11 mouse cellular contexts compared by ENCODE assay signal in the genomic region with DNA sequence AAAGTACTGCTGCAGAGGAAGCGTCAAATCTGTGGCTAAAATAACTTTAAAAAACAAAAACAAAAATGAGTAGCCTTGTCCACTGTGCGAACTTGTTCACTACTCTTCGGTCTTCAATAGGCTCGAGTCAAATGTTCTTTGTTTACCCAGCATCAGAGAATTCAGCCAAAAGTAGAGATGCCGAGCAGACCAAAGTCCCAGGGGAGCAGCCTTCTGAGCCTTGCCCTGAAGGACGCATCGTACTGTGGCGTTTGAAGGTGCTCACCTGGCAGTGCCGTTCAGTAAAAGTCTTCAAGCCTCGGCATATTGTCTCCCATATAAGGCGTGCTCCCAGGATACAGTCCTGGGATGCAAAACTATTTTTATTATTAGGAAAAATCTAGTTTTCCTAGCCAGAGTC. TPM values are rescaled to one million over a fixed set of nuclear protein-coding genes. Genes with fewer than 3 reads are reported as not detected.
A peak's percentile ranks its signal among the peaks of the same experiment; 100 is the strongest.
DNase-seq lines count a peak whose midpoint lies in the region; ATAC-seq and TF ChIP-seq lines count a peak whose summit lies in the region.
"Had no signal": no experiment of that assay in that cellular context is flagged by ENCODE, and none has a peak within 500 bp of the region (broad histone marks: within the 10 kb centered on the region; RNA-seq: fewer than 3 reads in every experiment).

No protein-coding gene starts in this region.

- 59% methylated on average over 11 of the region's 11 CpGs for WGBS in heart, embryonic 13.5 days
- 30% methylated on average over 11 of the region's 11 CpGs for WGBS in heart, adult 2 months
- 35% methylated on average over 11 of the region's 11 CpGs for WGBS in lung, embryonic 16.5 days
- 40% methylated on average over 11 of the region's 11 CpGs for WGBS in hindbrain, embryonic 13.5 days

- no peaks in the 10 kb centered on the region for H3K9me3 ChIP-seq in heart, embryonic 13.5 days
- H3K9me3 ChIP-seq in lung, embryonic 16.5 days (ENCODE audit: control insufficient read depth, low read length) = no peaks in the 10 kb centered on the region
- H3K9me3 ChIP-seq in hindbrain, embryonic 13.5 days = no peaks in the 10 kb centered on the region

- TF ChIP-seq CTCF in heart, adult 2 months (IDR thresholded peaks at IDR 0.05) = no peak

- H3K4me1 ChIP-seq in heart, embryonic 13.5 days = peaks cover 59% of the 10 kb centered on the region
- peaks cover 7% of the 10 kb centered on the region for H3K4me1 ChIP-seq in heart, adult 2 months (ENCODE audit: control insufficient read depth, insufficient read depth, low read length)
- H3K4me1 ChIP-seq in lung, embryonic 16.5 days (replicated peaks; ENCODE audit: control insufficient read depth, insufficient read depth, low read length) = peaks cover 44% of the 10 kb centered on the region
- H3K4me1 ChIP-seq in hindbrain, embryonic 13.5 days (replicated peaks) = peaks cover 54% of the 10 kb centered on the region

- 0 out of 2 replicates have a peak overlapping the region, but pooled peaks have one; percentile 28 for H3K27ac ChIP-seq in heart, embryonic 13.5 days (replicated peaks)
- no peak overlapping the region; the same call in 1 of the 2 replicates for H3K27ac ChIP-seq in heart, adult 2 months
- H3K27ac ChIP-seq in lung, embryonic 16.5 days (ENCODE audit: low read length) = peak overlapping the region; percentile 54; the same call in 1 of the 2 replicates
- H3K27ac ChIP-seq in hindbrain, embryonic 13.5 days = no peak overlapping the region; the same call in 1 of the 2 replicates
- H3K27ac ChIP-seq: macrophage had no signal

- no peaks in the 10 kb centered on the region for H3K36me3 ChIP-seq in heart, embryonic 13.5 days
- H3K36me3 ChIP-seq in heart, adult 2 months (ENCODE audit: control insufficient read depth, insufficient read depth, low read length) = peaks cover 5% of the 10 kb centered on the region
- H3K36me3 ChIP-seq in lung, embryonic 16.5 days (ENCODE audit: control insufficient read depth, insufficient read depth, low read length) = no peaks in the 10 kb centered on the region
- no peaks in the 10 kb centered on the region for H3K36me3 ChIP-seq in hindbrain, embryonic 13.5 days
- no peaks in the 10 kb centered on the region for H3K36me3 ChIP-seq in splenic B cell, adult 2 months (ENCODE audit: control insufficient read depth, insufficient read depth, low read length, poor library complexity, severe bottlenecking)

- TF ChIP-seq EP300 in heart, adult 2 months (IDR thresholded peaks at IDR 0.05; ENCODE audit: insufficient read depth, low read depth, low read length) = no peak

- ATAC-seq in heart, embryonic 13.5 days (ENCODE audit: extremely low read depth, insufficient number of reproducible peaks, low FRiP score, low TSS enrichment) = no peak
- ATAC-seq in lung, embryonic 16.5 days (ENCODE audit: low read depth) = no peak
- ATAC-seq in hindbrain, embryonic 13.5 days (ENCODE audit: low FRiP score) = peak; percentile 22; the same call in 1 of the 2 replicates

- no peak overlapping the region for H3K9ac ChIP-seq in heart, embryonic 13.5 days
- no peak overlapping the region; the same call in none of the 2 replicates for H3K9ac ChIP-seq in heart, adult 2 months (ENCODE audit: low read depth, low read length)
- H3K9ac ChIP-seq in lung, embryonic 16.5 days (ENCODE audit: low read length) = no peak overlapping the region
- H3K9ac ChIP-seq in hindbrain, embryonic 13.5 days = no peak overlapping the region

- no peak for TF ChIP-seq POLR2A in heart, adult 2 months (IDR thresholded peaks at IDR 0.05; ENCODE audit: insufficient read depth, low read depth, low read length)

- H3K4me3 ChIP-seq in heart, embryonic 13.5 days = peak overlapping the region; percentile 5; the same call in 1 of the 2 replicates
- H3K4me3 ChIP-seq in heart, adult 2 months = no peak overlapping the region
- peak overlapping the region; percentile 11; the same call in 1 of the 2 replicates for H3K4me3 ChIP-seq in lung, embryonic 16.5 days (ENCODE audit: low read length)
- H3K4me3 ChIP-seq in hindbrain, embryonic 13.5 days = no peak overlapping the region

- peak overlapping the region; percentile 41 for H3K4me2 ChIP-seq in heart, embryonic 13.5 days
- peak overlapping the region; percentile 29; the same call in 1 of the 2 replicates for H3K4me2 ChIP-seq in lung, embryonic 16.5 days (ENCODE audit: low read depth, low read length)
- peak overlapping the region; percentile 28 for H3K4me2 ChIP-seq in hindbrain, embryonic 13.5 days

- peaks cover 2% of the 10 kb centered on the region for H3K79me2 ChIP-seq in heart, adult 2 months (replicated peaks; ENCODE audit: control insufficient read depth, insufficient read depth, low read length)

- intact Hi-C loops in heart, adult 2 months (cut with DNase I) = loop anchor here (10.0 kb wide), 1 partner anchor 1593 kb away; no protein-coding TSS in a partner anchor

- peaks cover 11% of the 10 kb centered on the region for H3K27me3 ChIP-seq in heart, embryonic 13.5 days (replicated peaks)
- H3K27me3 ChIP-seq in heart, adult 2 months (ENCODE audit: control insufficient read depth, insufficient read depth, low read length) = no peaks in the 10 kb centered on the region
- H3K27me3 ChIP-seq in lung, embryonic 16.5 days (ENCODE audit: control insufficient read depth, insufficient read depth, low read depth, low read length) = no peaks in the 10 kb centered on the region
- H3K27me3 ChIP-seq in hindbrain, embryonic 13.5 days = peaks cover 13% of the 10 kb centered on the region
- no peaks in the 10 kb centered on the region; the same call in 1 of the 2 replicates for H3K27me3 ChIP-seq in splenic B cell, adult 2 months (ENCODE audit: control insufficient read depth, insufficient read depth, low read length, poor library complexity, severe bottlenecking)

- no peak for DNase-seq in heart, adult 2 months
- no peak for DNase-seq in lung, postnatal 25 days (ENCODE audit: low spot score)
- DNase-seq in splenic B cell, adult 2 months (ENCODE audit: low read depth, low spot score) = peak; percentile 11
- DNase-seq in embryo, embryonic 11 days = no peak
- no peak for DNase-seq in spleen, postnatal 10 days (ENCODE audit: low spot score in 2 of 2)
- DNase-seq: cerebellum, postnatal 25 days; heart, postnatal 14 days had no signal

RNA-seq across cellular contexts. Expression of gene Egln3, which starts 5.8 kb away (rescaled TPM):
- polyA plus RNA-seq in heart, embryonic 13.5 days (2015; fragmentation: Nextera tagmentation; extraction: Ambion mirVana) = 7.4 and 9.9 TPM in 2 replicates
- total RNA-seq in heart, adult 2 months (2021) = 10 to 100 TPM; 76.3 to 94.5 TPM
- 27.8 and 76.1 TPM in 2 replicates for polyA plus RNA-seq in heart, adult 2 months (2012; rRNA removed)
- 23.0 and 27.2 TPM in 2 replicates for polyA plus RNA-seq in lung, embryonic 16.5 days (2015; fragmentation: Nextera tagmentation; extraction: Ambion mirVana)
- polyA plus RNA-seq in hindbrain, embryonic 13.5 days (2015; fragmentation: Nextera tagmentation; extraction: Ambion mirVana) = 4.7 and 5.8 TPM in 2 replicates

Comparison
In these comparisons a context has a peak if more than half of its experiments do, and no peak if none do; other contexts are left out.
1. H3K27ac ChIP-seq: peak in heart, embryonic 13.5 days (single experiment) and lung, embryonic 16.5 days (single experiment); none in heart, adult 2 months (single experiment) and hindbrain, embryonic 13.5 days (single experiment).
2. H3K4me3 ChIP-seq: peak in heart, embryonic 13.5 days (single experiment) and lung, embryonic 16.5 days (single experiment); none in heart, adult 2 months (single experiment) and hindbrain, embryonic 13.5 days (single experiment).
3. Peak in every context shown above with its lines, with median percentiles within 50 percentile points of each other: H3K4me2 ChIP-seq.